Mouse (Mus musculus) c-Kit-negative CD71-positive TER-119-positive erythroid progenitor cells, embryonic 14.5 days (primary cell): ENCODE data around the gene Snw1.
A peak's percentile ranks its signal among the peaks of the same experiment; 100 is the strongest.

Experiments
- DNase-seq: peaks from one replicate; pipeline ENCODE4 v3.0.0-alpha.2; 2013; ENCODE audit warnings: low read depth, low spot score

Snw1 gene

DNA sequence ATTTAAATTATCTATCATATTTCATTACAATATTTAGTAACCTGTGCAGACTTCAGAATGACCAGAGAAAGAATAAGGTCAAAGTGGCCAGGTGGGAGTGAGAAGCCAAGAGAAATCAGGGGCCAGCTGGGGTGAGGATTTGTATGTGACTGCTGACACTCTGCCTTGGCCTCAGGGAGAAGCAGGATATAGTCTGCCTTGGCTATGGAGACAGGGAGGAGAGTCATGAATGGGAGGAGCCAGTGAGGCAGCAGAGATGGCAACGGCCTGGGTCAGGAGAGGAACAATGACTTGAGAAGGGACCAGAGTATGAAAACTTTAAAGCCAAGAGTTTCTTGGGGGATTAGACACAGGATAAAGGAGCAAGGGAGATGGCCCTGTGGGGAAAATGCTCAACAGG, 48.4 kb downstream of the Snw1 start:
- DNase-seq = no peak

GRCm38 (mm10) chr12:87421708-87422507, 50.2 kb downstream of the Snw1 start:
- DNase-seq = no peak

DNA sequence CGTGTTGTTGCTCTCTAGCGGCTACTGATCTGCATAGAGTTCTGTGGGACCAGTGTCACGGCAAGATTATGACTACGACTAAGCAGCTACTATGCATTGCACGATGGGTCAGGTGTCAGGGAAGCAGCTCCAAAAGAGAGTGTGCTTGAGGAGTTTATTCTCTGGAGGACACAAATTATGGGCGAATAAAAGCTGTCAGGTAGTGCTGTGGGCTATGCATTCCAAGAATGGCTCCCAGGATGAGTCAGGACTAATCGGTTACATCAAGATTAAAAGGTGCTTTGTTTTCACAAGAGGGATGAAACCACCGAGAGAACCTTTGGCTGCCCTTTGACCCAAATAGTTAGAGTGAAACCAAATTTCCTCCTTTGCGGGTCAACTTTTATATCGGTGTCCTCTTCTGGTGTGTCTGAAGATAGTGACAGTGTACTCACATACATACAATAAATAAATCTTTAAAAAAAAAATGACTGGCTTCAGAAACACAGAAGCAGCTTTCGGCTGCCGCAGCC, 52.0 kb downstream of the Snw1 start:
- no peak for DNase-seq

GRCm38 (mm10) chr12:87418921-87419320, 53.2 kb downstream of the Snw1 start:
- no peak for DNase-seq

GRCm38 (mm10) chr12:87416690-87417089, 55.4 kb downstream of the Snw1 start:
- peak; percentile 49 for DNase-seq

DNA sequence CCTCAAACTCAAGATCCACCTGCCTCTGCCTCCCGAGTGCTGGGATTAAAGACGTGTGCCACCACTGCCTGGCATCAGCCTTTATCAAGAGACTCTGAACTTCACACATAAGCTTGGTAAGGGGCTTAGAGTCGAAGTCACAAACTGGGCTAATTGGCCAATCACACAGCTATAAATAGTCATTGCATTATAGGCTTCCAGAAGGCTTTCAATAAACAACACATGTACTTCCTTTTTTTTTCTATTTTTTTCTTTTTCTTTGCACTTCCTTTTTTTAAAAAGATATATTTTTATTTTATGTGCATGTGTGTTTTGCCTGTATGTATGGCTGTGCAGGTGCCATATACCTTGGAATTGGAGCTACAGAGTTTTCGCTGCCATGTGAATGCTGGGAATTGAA, 56.7 kb downstream of the Snw1 start:
- no peak for DNase-seq

DNA sequence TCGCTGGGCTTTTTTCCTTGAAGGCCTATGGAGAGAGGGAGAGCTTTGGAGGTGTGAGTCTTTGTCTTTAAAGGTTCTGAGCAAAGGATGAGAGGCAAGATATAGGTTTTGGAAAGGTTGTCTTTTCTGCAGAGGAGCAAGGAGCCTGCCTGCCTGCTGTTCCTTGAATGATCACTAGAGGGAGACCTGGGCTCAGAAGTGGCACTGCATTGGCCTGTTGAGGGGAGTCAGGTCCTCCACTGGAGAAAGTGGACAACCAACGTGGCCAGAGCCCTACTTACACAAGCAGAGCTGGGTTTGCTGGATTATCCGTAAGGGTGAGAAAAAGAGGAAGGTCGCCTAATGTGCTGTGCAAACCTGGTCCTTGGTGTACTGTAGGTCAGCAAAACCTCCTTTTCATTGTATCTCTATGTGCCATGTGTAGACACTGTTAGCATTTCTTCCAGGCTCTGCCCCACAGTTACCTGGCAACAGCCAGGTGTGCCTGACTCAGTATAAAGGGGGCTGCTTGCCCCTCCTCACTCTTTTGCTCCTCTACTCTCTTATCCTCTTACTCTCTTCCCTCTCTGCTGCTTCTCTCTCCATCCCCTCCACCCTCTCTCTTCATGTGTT, 58.8 kb downstream of the Snw1 start:
- peak; percentile 16 for DNase-seq

DNA sequence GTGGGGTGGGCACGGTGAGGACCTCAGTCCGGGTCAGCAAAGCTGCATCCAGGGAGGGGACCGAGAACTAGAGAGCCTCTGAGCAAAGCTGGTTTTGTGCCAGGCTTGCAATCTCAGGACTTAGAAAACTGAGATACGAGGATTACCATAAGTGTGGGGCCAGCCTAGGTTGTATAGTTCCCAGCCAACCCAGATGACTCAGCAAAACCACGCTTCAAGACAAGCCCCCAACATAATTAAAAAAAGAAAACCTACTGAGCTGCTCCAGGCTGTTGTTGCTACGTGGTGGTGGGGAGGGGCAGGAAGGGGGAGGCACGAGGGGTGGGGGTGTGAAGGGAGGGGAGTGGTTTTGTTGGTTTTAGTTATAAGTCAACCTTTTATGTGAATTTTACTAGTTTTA, 61.1 kb downstream of the Snw1 start:
- no peak for DNase-seq

DNA sequence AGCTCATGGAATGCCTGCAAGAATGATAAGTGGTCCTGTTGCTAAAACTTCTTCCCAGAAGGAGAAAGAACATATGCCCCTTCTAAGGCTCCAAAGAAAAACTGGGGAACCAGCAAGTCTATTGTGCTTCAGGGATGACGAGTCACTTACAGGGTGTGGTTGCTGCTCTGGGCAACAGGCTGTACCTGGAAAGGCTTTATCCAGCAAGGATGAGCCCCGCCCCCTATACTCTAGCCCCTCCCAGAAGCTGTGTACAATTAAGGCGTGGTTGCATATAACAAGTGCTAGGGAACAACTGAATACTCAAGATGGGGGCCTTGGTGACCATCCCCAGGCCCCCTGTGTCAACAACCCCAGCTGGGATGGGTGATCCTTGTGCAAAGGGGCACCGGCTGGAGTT, 63.0 kb downstream of the Snw1 start:
- DNase-seq = no peak

DNA sequence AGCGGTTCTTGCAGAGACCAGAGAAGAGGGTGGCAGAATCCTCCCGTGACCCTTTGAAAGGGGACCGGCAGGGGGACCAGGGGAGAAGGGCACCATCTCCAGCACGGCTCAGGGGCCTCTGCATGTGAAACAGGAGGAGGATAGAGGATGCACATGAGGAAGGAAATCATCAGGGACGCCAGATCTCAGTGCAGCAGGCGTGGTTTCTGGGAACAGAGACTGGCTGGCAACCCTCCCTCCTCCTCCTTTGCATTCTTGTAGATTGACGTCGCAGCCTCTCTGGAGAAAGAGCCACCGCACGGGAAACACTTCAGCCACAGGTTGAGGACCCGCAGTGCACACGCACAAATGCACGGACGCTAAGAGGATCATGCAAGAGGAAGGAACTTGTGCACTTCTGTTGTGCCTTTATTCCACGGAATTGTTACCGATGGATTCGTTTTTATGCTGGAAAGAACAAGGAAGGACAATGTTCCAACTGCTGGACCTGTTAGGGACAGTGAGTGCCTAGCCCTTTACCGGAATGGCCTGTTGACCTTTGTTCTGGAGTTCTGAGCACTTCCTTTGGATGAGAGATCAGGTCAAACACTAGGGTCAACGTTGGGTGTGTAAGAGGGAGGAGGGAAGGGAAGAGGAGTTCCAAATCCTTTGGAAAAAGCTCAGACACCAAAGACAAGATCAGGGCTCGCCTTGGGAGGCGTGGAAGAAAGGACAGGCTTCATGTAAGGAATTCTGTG, 64.0 kb downstream of the Snw1 start:
- DNase-seq = no peak

DNA sequence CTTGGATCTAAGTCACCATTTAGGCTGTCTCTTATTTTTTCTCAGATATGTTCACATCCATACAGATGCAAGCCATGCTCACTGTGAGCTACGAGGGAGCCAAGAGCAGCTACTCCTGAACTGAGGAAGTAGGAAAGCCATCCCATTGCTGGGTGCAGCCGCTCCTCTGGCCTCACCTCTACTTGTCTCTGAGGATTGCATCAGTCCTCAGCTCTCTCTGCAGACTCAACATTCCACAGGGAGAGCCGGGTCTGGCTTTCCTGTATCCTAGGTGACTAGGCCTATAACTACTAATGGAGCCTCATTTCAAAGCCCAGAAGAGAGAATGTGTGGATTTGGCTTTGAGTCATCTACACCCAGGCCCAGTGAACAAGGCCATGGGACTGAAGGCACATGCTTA, 66.4 kb downstream of the Snw1 start:
- DNase-seq = no peak

DNA sequence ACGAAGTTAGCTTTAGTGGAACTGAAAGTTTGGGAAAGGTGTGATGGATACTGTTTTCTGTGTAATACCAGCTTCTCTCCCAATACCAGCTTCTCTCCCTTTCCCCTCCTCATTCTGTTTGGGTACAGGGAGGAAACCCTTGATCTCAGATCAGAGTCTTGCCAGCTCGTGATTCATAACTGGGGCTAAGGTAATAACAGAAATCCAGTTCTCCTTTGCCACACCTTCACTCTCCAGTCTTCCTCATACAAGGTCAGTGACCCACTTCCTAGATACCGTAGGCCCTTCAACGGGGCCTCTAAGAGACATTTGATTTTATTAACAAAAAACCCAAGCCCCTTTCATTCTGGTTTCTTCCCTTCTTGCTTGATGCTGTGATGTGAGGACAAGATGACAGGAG, 66.9 kb downstream of the Snw1 start:
- DNase-seq = no peak

- DNase-seq = no peak
Measured at GRCm38 (mm10) chr12:87401883-87402282, 70.2 kb downstream of the Snw1 start.

DNA sequence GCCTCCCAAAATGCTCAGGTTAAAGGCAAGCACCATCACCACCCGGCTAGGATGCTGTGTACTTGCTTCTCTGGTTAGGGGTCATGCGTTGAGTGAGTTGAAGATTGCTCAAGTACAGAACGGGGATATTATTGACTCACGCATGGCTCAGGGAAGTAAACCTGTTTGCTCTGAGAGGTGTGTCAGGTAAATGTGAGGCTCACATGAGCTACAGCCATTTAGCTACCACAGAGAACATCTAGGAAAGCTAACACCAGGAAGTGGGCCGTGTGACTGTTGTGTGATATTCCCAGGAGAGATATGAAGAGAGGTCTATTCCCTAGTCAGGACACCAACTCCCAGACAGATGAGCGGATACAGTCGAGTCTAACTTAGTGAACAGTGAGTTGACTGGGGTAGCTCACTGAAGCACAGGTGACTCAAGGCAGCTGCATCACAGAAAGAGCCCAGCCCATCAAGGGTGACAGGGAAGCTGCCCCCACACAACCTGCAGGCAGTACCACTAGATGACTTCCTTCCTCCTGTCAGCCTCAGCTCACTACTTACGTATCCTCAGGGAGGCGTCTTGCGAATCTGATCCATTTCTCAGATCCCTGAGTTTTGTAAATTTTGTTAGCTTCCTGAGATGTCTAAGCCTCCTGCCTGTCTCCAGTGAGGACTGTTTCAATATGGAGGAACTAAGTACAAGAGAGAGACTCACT, 72.8 kb downstream of the Snw1 start:
- DNase-seq = no peak
